Mouse (Mus musculus) lung, postnatal 10 days (tissue): ENCODE measurements at regions not wholly inside any gene's neighbourhood (a gene's known extent, or its start where the extent isn't known, plus 50 kb on each side); places are given as distances from the start of the nearest gene placed in this dataset.

Experiments
- DNase-seq: peaks from one replicate; pipeline ENCODE4 v3.0.0; 2021

DNA sequence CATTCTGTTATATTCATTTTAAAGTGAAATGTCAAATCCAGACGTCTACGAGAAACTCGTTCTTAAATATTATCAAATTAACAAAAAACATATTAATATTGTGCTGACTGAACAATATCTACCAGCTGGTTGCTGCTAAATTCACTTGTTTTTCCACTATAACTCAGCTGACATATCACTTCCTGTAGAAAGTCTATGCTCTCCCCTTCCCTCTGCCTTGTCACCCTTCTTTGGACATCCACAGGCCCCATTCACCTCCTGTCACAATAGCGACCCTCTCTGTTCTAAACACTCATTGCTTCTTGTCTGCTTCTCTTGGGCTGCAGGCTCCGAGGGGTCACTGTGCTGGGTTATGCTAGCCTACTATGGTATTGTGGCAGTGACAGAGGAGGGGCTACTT lies 52.5 kb upstream of the Cplx2 start:
- DNase-seq, result no peak

DNA sequence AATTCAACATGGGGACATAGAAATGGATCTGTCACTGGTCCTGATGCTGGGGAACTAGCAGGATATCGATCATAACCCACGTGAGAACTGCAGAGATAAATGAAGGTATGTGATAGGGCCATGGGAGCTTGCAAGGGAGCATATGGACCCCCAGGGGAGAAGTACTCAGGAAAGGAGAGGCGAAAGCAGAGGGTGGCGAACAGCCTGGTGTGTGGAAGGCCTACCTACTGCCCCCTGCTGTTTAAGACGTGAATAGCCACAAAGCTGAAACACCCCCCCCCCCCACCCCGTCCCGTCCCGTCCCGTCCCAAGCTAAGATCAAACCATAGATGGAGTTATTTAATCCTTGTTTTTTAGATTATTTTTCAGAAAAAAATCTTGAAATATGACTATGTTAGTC lies 50.9 kb upstream of the Cplx2 start:
- DNase-seq, result no peak

DNA sequence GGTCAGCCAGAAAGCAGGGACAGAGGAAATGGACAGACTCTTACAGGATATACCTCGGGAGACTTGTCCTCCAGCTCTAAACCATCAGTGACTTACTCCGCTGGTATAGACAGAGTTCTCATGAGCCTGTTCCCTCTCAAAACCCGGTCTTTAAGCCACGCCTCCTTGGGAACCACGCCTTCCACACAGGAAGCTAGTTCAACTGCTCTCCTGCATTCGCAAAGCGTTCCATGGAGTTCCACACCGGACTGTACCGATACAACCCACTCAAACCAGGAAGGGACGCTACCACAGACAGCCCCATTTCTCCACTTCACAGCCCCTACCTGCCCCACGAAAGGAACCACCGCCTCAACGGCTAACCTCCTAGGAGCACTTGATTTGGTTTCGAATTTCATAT lies 50.1 kb upstream of the Cplx2 start:
- no peak for DNase-seq
